Mouse (Mus musculus): ENCODE measurements around the gene Chrne. TPM values are rescaled to one million over a fixed set of nuclear protein-coding genes. Genes with fewer than 3 reads are reported as not detected.

Gene Chrne
- total RNA-seq (2023): not detected

DNA sequence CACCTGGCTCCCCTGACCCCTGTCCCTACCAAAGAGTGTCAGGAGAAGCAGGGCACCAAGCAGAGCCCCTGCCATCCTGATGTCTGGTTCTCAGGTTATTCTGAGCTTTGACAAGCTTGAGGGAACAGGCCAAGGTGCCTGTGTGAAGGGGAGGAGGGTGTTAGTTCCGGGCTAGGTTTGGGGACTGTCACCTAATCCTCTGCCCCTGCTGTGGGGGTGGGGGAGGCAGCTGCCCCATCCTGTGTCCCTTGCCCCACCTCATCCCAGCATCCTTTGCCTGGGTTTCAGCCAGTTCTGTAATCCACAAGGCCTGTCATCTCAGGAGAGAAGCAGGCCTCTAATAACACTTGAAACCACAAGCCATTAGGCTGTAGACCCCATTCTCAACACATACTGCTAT is at the start of gene Chrne:
Chrne (minus strand) TSS at position 116 of the 400 bp plus-strand sequence.

DNA sequence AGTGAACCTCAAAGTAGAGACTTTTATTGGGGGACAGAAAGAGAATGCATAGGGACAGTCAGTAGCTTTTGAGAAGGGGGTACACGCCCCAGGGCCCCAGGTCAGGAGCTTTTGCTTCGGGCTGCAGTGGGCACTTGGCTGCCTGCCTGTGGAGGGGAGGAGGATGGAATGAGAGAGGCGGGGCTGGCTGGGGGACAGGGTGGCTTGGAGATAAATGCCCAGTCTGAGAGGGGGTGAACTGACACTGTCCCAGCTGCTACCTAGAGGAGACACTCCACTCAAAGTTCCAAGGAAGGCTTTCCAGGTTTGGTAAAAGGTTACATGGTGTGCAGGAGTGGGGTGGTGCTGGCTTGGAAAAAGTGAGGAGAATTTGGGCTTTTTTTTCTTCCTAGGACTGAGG is 37.9 kb upstream of the Chrne start, which contains the start of gene Eno3:
Eno3 (plus strand) TSS at position 239 of the 400 bp plus-strand sequence.

GRCm38 (mm10) chr11:70654198-70654922 is 35.3 kb upstream of the Chrne start, which contains the start of gene Pfn1:
Gene Pfn1 (minus strand): TSS chr11:70654644.

GRCm38 (mm10) chr11:70646691-70647650 is 28.0 kb upstream of the Chrne start, which contains the start of the genes Rnf167 and Slc25a11:
Gene Rnf167 (plus strand): TSS chr11:70647235.
Gene Slc25a11 (minus strand): TSS chr11:70647479.

GRCm38 (mm10) chr11:70638714-70639278 is 19.8 kb upstream of the Chrne start, which contains the start of gene Gp1ba:
Gene Gp1ba (plus strand): TSS chr11:70639122.

DNA sequence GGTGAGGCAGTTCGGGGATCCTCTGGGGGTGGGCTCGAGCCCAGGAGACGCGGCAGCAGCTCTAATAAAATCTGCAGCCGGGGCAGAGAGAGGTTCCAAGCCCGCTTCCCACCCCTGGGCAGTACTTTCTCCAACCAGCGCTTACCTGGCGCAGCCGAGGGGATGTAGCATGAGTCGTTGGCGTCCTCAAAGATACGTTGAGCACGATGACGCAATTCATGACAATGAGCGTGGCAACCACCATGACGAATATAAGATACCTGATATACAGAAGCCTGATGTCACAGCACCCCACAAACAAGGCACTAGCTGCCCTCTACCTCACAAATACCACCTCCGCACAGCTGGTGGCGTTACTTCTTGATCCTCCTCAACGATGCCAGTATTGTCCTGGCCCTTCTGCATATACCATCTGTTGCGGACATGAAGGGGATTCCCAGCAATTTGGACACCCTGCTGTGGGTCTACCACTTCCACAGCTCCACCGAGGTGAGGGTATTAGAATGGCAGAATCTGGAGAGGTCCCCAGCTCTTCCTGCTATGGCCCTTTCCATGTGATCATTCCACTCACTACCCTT is 3.4 kb downstream of the Chrne start, which contains the start of gene 4930544D05Rik:
4930544D05Rik (plus strand) TSS at position 333 of the 578 bp plus-strand sequence.

Other genes starting within 250 kb of the Chrne start
- 10 to 100 TPM; 17.1 to 20.1 TPM for gene Pelp1, start 209.2 kb downstream of the Chrne start, total RNA-seq (2023)
- 100 to 1,000 TPM; 791 to 868 TPM for gene Arrb2, start 186.6 kb downstream of the Chrne start, total RNA-seq (2023)
- gene Med11, start 167.3 kb downstream of the Chrne start, total RNA-seq (2023): 10 to 100 TPM; 22.7 to 25.7 TPM
- under 1 TPM in 1 of 2 experiments, not detected in 1; 0.57 TPM for gene Zmynd15, start 159.8 kb downstream of the Chrne start, total RNA-seq (2023)
- 1 to 10 TPM; 1.8 to 2.3 TPM for gene Cxcl16, start 159.2 kb downstream of the Chrne start, total RNA-seq (2023)
- gene Tm4sf5, start 114.0 kb downstream of the Chrne start, total RNA-seq (2023): not detected
- not detected for gene Vmo1, start 104.6 kb downstream of the Chrne start, total RNA-seq (2023)
- gene Gltpd2, start 100.0 kb downstream of the Chrne start, total RNA-seq (2023): not detected
- 10 to 100 TPM; 93.7 to 98.2 TPM for gene Psmb6, start 93.8 kb downstream of the Chrne start, total RNA-seq (2023)
- not detected for gene Gm40193, start 86.3 kb downstream of the Chrne start, total RNA-seq (2023)
- 1 to 10 TPM; 2.8 to 3.8 TPM for gene Pld2, start 79.2 kb downstream of the Chrne start, total RNA-seq (2023)
- 10 to 100 TPM; 30.4 to 35.9 TPM for gene Mink1, start 56.3 kb downstream of the Chrne start, total RNA-seq (2023)
- not detected for gene 4930544D05Rik, start 3.4 kb downstream of the Chrne start, total RNA-seq (2023)
- gene Gp1ba, start 19.9 kb upstream of the Chrne start, total RNA-seq (2023): under 1 TPM; 0.44 to 0.92 TPM
- gene Rnf167, start 28.0 kb upstream of the Chrne start, total RNA-seq (2023): 100 to 1,000 TPM; 143 to 145 TPM
- gene Slc25a11, start 28.3 kb upstream of the Chrne start, total RNA-seq (2023): 10 to 100 TPM; 88.4 to 89.0 TPM
- 1,000 to 10,000 TPM; 1,955 to 2,001 TPM for gene Pfn1, start 35.4 kb upstream of the Chrne start, total RNA-seq (2023)
- 10 to 100 TPM in 1 of 2 experiments, 1 to 10 TPM in 1; 6.5 to 12.5 TPM for gene Eno3, start 38.0 kb upstream of the Chrne start, total RNA-seq (2023)
- 10 to 100 TPM; 34.4 to 37.7 TPM for gene Spag7, start 50.2 kb upstream of the Chrne start, total RNA-seq (2023)
- gene Camta2, start 68.9 kb upstream of the Chrne start, total RNA-seq (2023): 10 to 100 TPM; 62.9 to 65.1 TPM
- gene Inca1, start 80.9 kb upstream of the Chrne start, total RNA-seq (2023): not detected
- 10 to 100 TPM; 25.3 to 29.9 TPM for gene Kif1c, start 81.3 kb upstream of the Chrne start, total RNA-seq (2023)
- gene Zfp3, start 145.0 kb upstream of the Chrne start, total RNA-seq (2023): under 1 TPM; 0.51 to 0.70 TPM
- gene Scimp, start 193.4 kb upstream of the Chrne start, total RNA-seq (2023): 1 to 10 TPM; 1.0 to 1.2 TPM
- 10 to 100 TPM; 13.5 to 14.3 TPM for gene Rabep1, start 225.6 kb upstream of the Chrne start, total RNA-seq (2023)

Data from neutrophil, adult 83 days (primary cell).